Mouse (Mus musculus): Measurements from ENCODE around the gene Taf11. TPM values are rescaled to one million over a fixed set of nuclear protein-coding genes. Genes with fewer than 3 reads are reported as not detected.

Taf11 gene
- polyA plus RNA-seq (2016; fragmentation: Nextera tagmentation; extraction: Ambion mirVana), result 92.8 and 93.9 TPM in 2 replicates

- 2% methylated on average over 53 of the region's 53 CpGs for WGBS
- Histone ChIP-seq H3K27ac (peak within 1 kb of the TSS; percentile 91), H3K4me1 (peaks cover 31% of the 10 kb centered on the region), H3K27me3 (ENCODE audit: low read depth, poor library complexity, severe bottlenecking) (no peaks in the 10 kb centered on the region), H3K4me3 (peak within 1 kb of the TSS; percentile 93), H3K36me3 (peaks cover 27% of the 10 kb centered on the region), H3K9me3 (replicated peaks) (no peaks in the 10 kb centered on the region)
- DNase-seq (ENCODE audit: low spot score), result no peak
Observed at GRCm38 (mm10) chr17:27909622-27910500, at the start of gene Taf11. Gene Taf11, minus strand, starts transcription at chr17:27909844.

- no peaks in the 10 kb centered on the region for H3K36me3 ChIP-seq
- DNase-seq (ENCODE audit: low spot score), result no peak
- H3K27ac ChIP-seq, result no peak overlapping the region
- H3K4me1 ChIP-seq, result peaks cover 51% of the 10 kb centered on the region
- no peak overlapping the region for H3K4me3 ChIP-seq
- 95% methylated on average over 9 of the region's 9 CpGs for WGBS
- H3K27me3 ChIP-seq (ENCODE audit: low read depth, poor library complexity, severe bottlenecking), result no peaks in the 10 kb centered on the region
- no peaks in the 10 kb centered on the region for H3K9me3 ChIP-seq (replicated peaks)
Observed at GRCm38 (mm10) chr17:27957649-27958048, 48.0 kb upstream of the Taf11 start.

- 67% methylated on average over 14 of the region's 14 CpGs for WGBS
- no peak overlapping the region for H3K4me3 ChIP-seq
- H3K36me3 ChIP-seq, result no peaks in the 10 kb centered on the region
- H3K27ac ChIP-seq, result no peak overlapping the region
- no peak for DNase-seq (ENCODE audit: low spot score)
- H3K9me3 ChIP-seq (replicated peaks), result no peaks in the 10 kb centered on the region
- H3K27me3 ChIP-seq (ENCODE audit: low read depth, poor library complexity, severe bottlenecking), result no peaks in the 10 kb centered on the region
- H3K4me1 ChIP-seq, result peaks cover 26% of the 10 kb centered on the region
Observed at GRCm38 (mm10) chr17:27954629-27955402, 45.2 kb upstream of the Taf11 start.

GRCm38 (mm10) chr17:27953136-27953535 is 43.5 kb upstream of the Taf11 start:
- Histone ChIP-seq H3K4me3 (no peak overlapping the region), H3K36me3 (no peaks in the 10 kb centered on the region), H3K27ac (no peak overlapping the region), H3K27me3 (ENCODE audit: low read depth, poor library complexity, severe bottlenecking) (no peaks in the 10 kb centered on the region), H3K9me3 (replicated peaks) (no peaks in the 10 kb centered on the region), H3K4me1 (peaks cover 24% of the 10 kb centered on the region)
- no peak for DNase-seq (ENCODE audit: low spot score)
- 66% methylated on average over 6 of the region's 6 CpGs for WGBS

- Histone ChIP-seq H3K4me1 (peaks cover 24% of the 10 kb centered on the region), H3K27me3 (ENCODE audit: low read depth, poor library complexity, severe bottlenecking) (no peaks in the 10 kb centered on the region), H3K9me3 (replicated peaks) (no peaks in the 10 kb centered on the region), H3K27ac (peak overlapping the region; percentile 54; the same call in 1 of the 2 replicates), H3K4me3 (no peak overlapping the region), H3K36me3 (no peaks in the 10 kb centered on the region)
- DNase-seq (ENCODE audit: low spot score), result no peak
- whole genome bisulfite sequencing, result 83% methylated on average over 2 of the region's 2 CpGs
Observed at GRCm38 (mm10) chr17:27947155-27947554, 37.5 kb upstream of the Taf11 start.

GRCm38 (mm10) chr17:27946371-27946770 is 36.7 kb upstream of the Taf11 start:
- Histone ChIP-seq H3K4me1 (peaks cover 29% of the 10 kb centered on the region), H3K4me3 (no peak overlapping the region), H3K27me3 (ENCODE audit: low read depth, poor library complexity, severe bottlenecking) (no peaks in the 10 kb centered on the region), H3K36me3 (no peaks in the 10 kb centered on the region), H3K27ac (peak overlapping the region; percentile 68), H3K9me3 (replicated peaks) (no peaks in the 10 kb centered on the region)
- WGBS, result 86% methylated on average over 8 of the region's 8 CpGs
- DNase-seq (ENCODE audit: low spot score), result no peak

GRCm38 (mm10) chr17:27945546-27946216 is 36.0 kb upstream of the Taf11 start:
- Histone ChIP-seq H3K4me1 (peaks cover 36% of the 10 kb centered on the region), H3K36me3 (no peaks in the 10 kb centered on the region), H3K27ac (peak overlapping the region; percentile 68), H3K4me3 (no peak overlapping the region), H3K9me3 (replicated peaks) (no peaks in the 10 kb centered on the region), H3K27me3 (ENCODE audit: low read depth, poor library complexity, severe bottlenecking) (no peaks in the 10 kb centered on the region)
- WGBS, result 74% methylated on average over 6 of the region's 6 CpGs
- no peak for DNase-seq (ENCODE audit: low spot score)

- DNase-seq (ENCODE audit: low spot score), result no peak
- H3K27ac ChIP-seq, result 0 out of 2 replicates have a peak overlapping the region, but pooled peaks have one; percentile 25
- 94% methylated on average over 4 of the region's 4 CpGs for WGBS
- no peaks in the 10 kb centered on the region for H3K36me3 ChIP-seq
- no peaks in the 10 kb centered on the region for H3K27me3 ChIP-seq (ENCODE audit: low read depth, poor library complexity, severe bottlenecking)
- H3K9me3 ChIP-seq (replicated peaks), result no peaks in the 10 kb centered on the region
- no peak overlapping the region for H3K4me3 ChIP-seq
- H3K4me1 ChIP-seq, result peaks cover 66% of the 10 kb centered on the region
Observed at GRCm38 (mm10) chr17:27942131-27942530, 32.5 kb upstream of the Taf11 start.

- H3K4me3 ChIP-seq, result no peak overlapping the region
- H3K27me3 ChIP-seq (ENCODE audit: low read depth, poor library complexity, severe bottlenecking), result no peaks in the 10 kb centered on the region
- no peaks in the 10 kb centered on the region for H3K36me3 ChIP-seq
- 74% methylated on average over 2 of the region's 2 CpGs for WGBS
- peaks cover 67% of the 10 kb centered on the region for H3K4me1 ChIP-seq
- H3K27ac ChIP-seq, result peak overlapping the region; percentile 78; the same call in 1 of the 2 replicates
- H3K9me3 ChIP-seq (replicated peaks), result no peaks in the 10 kb centered on the region
- DNase-seq (ENCODE audit: low spot score), result no peak
Observed at GRCm38 (mm10) chr17:27941698-27942097, 32.1 kb upstream of the Taf11 start.

- Histone ChIP-seq H3K27ac (peak overlapping the region; percentile 78; the same call in 1 of the 2 replicates), H3K36me3 (no peaks in the 10 kb centered on the region), H3K4me1 (peaks cover 66% of the 10 kb centered on the region), H3K4me3 (no peak overlapping the region), H3K9me3 (replicated peaks) (no peaks in the 10 kb centered on the region), H3K27me3 (ENCODE audit: low read depth, poor library complexity, severe bottlenecking) (no peaks in the 10 kb centered on the region)
- DNase-seq (ENCODE audit: low spot score), result no peak
- WGBS, result 73% methylated on average over 5 of the region's 5 CpGs
Observed at GRCm38 (mm10) chr17:27941178-27941577, 31.5 kb upstream of the Taf11 start.

GRCm38 (mm10) chr17:27940352-27940751 is 30.7 kb upstream of the Taf11 start:
- no peak for DNase-seq (ENCODE audit: low spot score)
- no peaks in the 10 kb centered on the region for H3K36me3 ChIP-seq
- peaks cover 58% of the 10 kb centered on the region for H3K4me1 ChIP-seq
- H3K4me3 ChIP-seq, result no peak overlapping the region
- H3K27ac ChIP-seq, result peak overlapping the region; percentile 78
- WGBS, result 28% methylated on average over 4 of the region's 4 CpGs
- H3K27me3 ChIP-seq (ENCODE audit: low read depth, poor library complexity, severe bottlenecking), result no peaks in the 10 kb centered on the region
- no peaks in the 10 kb centered on the region for H3K9me3 ChIP-seq (replicated peaks)

GRCm38 (mm10) chr17:27939028-27939427 is 29.4 kb upstream of the Taf11 start:
- Histone ChIP-seq H3K27me3 (ENCODE audit: low read depth, poor library complexity, severe bottlenecking) (no peaks in the 10 kb centered on the region), H3K4me1 (peaks cover 56% of the 10 kb centered on the region), H3K27ac (peak overlapping the region; percentile 78), H3K36me3 (no peaks in the 10 kb centered on the region), H3K4me3 (no peak overlapping the region), H3K9me3 (replicated peaks) (no peaks in the 10 kb centered on the region)
- DNase-seq (ENCODE audit: low spot score), result no peak
- 86% methylated on average over 5 of the region's 5 CpGs for WGBS

All from limb, embryonic 10.5 days (tissue).